ENCODE assay signal across 8 mouse cellular contexts in the genomic region with DNA sequence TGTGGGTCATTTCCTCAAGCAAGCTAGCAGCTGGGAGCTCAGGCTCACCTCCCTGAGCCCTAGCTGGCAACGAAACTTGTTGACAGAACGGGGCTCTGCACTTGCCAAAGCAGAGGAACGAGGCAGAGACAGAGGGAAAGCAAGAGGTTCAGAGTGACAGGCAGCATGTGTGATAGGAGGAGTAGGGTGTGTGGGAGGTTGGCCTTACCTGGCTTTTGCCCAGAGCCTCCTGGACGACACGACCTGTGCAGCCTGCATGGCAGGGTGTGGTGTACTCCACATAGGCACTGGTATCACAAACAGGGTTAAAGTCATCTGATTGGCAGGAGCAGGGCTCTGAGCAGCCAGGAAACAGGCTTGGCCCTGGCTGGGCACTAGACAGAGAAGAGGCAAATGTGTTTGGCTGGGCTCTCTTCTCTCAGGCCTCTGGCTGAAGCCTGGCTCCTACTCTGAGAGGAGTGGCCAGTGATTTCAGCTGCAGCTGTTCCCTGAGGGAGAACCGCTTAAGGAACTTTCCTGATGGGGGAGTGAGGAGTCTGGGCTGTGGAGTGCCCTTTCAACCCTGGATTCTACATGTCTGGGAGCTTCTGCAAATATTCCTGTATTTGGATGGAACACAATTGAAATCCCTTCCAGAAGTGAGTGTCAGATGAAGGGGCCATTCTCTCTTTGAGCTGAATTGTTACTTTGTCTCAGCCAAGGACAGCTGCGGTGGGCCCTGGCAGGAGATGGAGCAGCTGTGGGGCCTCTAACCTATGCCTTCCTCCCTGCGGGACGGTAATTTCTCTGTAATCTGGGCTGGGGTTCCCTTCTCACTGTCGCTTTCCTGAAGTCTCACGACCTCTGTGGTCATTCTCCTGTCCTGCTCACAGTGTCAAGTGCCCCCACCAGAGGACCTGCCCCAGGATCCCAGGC. TPM values are rescaled to one million over a fixed set of nuclear protein-coding genes. Genes with fewer than 3 reads are reported as not detected.
DNase-seq lines count a peak whose midpoint lies in the region; ATAC-seq and TF ChIP-seq lines count a peak whose summit lies in the region.

No protein-coding gene starts in this region.

- TF ChIP-seq CTCF in kidney, postnatal 0 days (IDR thresholded peaks at IDR 0.05; ENCODE audit: low read depth), result no peak

- no peak overlapping the region for H3K4me3 ChIP-seq in kidney, postnatal 0 days (replicated peaks; ENCODE audit: low read depth, low read length)
- H3K4me3 ChIP-seq in kidney, embryonic 14.5 days (ENCODE audit: low read length), result no peak overlapping the region

- H3K4me2 ChIP-seq in kidney, postnatal 0 days (ENCODE audit: low read length), result no peak overlapping the region
- no peak overlapping the region for H3K4me2 ChIP-seq in kidney, embryonic 14.5 days (replicated peaks; ENCODE audit: low read depth, low read length)

- no peaks in the 10 kb centered on the region for H3K9me3 ChIP-seq in kidney, postnatal 0 days (replicated peaks; ENCODE audit: low read length)
- no peaks in the 10 kb centered on the region for H3K9me3 ChIP-seq in kidney, embryonic 14.5 days (ENCODE audit: control insufficient read depth, low read length)

- H3K27me3 ChIP-seq in kidney, postnatal 0 days (ENCODE audit: insufficient read depth, low read length), result no peaks in the 10 kb centered on the region
- no peaks in the 10 kb centered on the region for H3K27me3 ChIP-seq in kidney, embryonic 14.5 days (ENCODE audit: control insufficient read depth, insufficient read depth, low read length)

- intact Hi-C loops in left cerebral cortex, postnatal 10 days (cut with DNase I), result no loop called here

- H3K27ac ChIP-seq in kidney, postnatal 0 days, result no peak overlapping the region
- no peak overlapping the region for H3K27ac ChIP-seq in kidney, embryonic 14.5 days (ENCODE audit: low read depth, low read length)

- 27% methylated on average over 11 of the region's 11 CpGs for WGBS in kidney, postnatal 0 days
- WGBS in kidney, embryonic 14.5 days, result 30% methylated on average over 11 of the region's 11 CpGs

- peak; percentile 78 for DNase-seq in kidney, postnatal 0 days (ENCODE audit: low spot score)
- peak; percentile 80 for DNase-seq in cerebellum, adult 8-10 months
- DNase-seq in heart, adult 8-10 months (ENCODE audit: low spot score), result peak; percentile 87
- peak; percentile 46 to 55 for DNase-seq in layer of hippocampus, postnatal 36 days
- peak; percentile 63 for DNase-seq in ovary, postnatal 14 days (ENCODE audit: low spot score)
- no peak for DNase-seq in left cerebral cortex, postnatal 10 days (ENCODE audit: extremely low spot score in 1 of 2, low spot score in 2 of 2)

- H3K9ac ChIP-seq in kidney, postnatal 0 days (ENCODE audit: low read depth, low read length), result no peak overlapping the region
- H3K9ac ChIP-seq in kidney, embryonic 14.5 days (ENCODE audit: low read depth, low read length), result no peak overlapping the region

- no peaks in the 10 kb centered on the region for H3K4me1 ChIP-seq in kidney, postnatal 0 days (replicated peaks; ENCODE audit: insufficient read depth, low read length)
- 0 out of 2 replicates have a peak, but pooled peaks cover 12% of the 10 kb centered on the region for H3K4me1 ChIP-seq in kidney, embryonic 14.5 days (ENCODE audit: control insufficient read depth, insufficient read depth, low read length)

- ATAC-seq in kidney, postnatal 0 days (replicated peaks; ENCODE audit: low FRiP score, low read depth), result no peak
- ATAC-seq in kidney, embryonic 14.5 days (ENCODE audit: low FRiP score, low TSS enrichment), result no peak
- no peak for ATAC-seq in megakaryocyte progenitor cell, adult 5-6 weeks (replicated peaks; ENCODE audit: poor library complexity)

- no peaks in the 10 kb centered on the region for H3K36me3 ChIP-seq in kidney, postnatal 0 days (ENCODE audit: insufficient read depth, low read length)
- no peaks in the 10 kb centered on the region for H3K36me3 ChIP-seq in kidney, embryonic 14.5 days (ENCODE audit: control insufficient read depth, insufficient read depth, low read length)

RNA-seq across cellular contexts. Expression of gene Tpbgl, which starts 37.9 kb away (rescaled TPM):
- 0.51 and 0.63 TPM in 2 replicates for polyA plus RNA-seq in kidney, postnatal 0 days (2015; fragmentation: Nextera tagmentation; extraction: Ambion mirVana)
- polyA plus RNA-seq in kidney, embryonic 14.5 days (2014; fragmentation: Nextera tagmentation; extraction: Ambion mirVana), result 0.50 and 0.83 TPM in 2 replicates
- total RNA-seq in heart, adult 8-10 months (2022), result 1 to 10 TPM; 2.8 to 3.4 (median 3.1) TPM
- total RNA-seq in layer of hippocampus, postnatal 36 days (2021), result 1 to 10 TPM; 5.3 to 6.0 TPM
- total RNA-seq in megakaryocyte progenitor cell, adult 5-6 weeks (2015), result 0.07 TPM in 1 of 2 replicates, not detected in the other
- total RNA-seq in megakaryocyte progenitor cell, adult 5-6 weeks (2017), result not detected in 2 replicates
- total RNA-seq in left cerebral cortex, postnatal 10 days (2021), result 1 to 10 TPM; 3.3 TPM

RNA-seq across cellular contexts. Expression of gene Slco2b1, which starts 46.3 kb away (rescaled TPM):
- polyA plus RNA-seq in kidney, postnatal 0 days (2015; fragmentation: Nextera tagmentation; extraction: Ambion mirVana), result 4.0 and 4.3 TPM in 2 replicates
- 0.90 and 1.2 TPM in 2 replicates for polyA plus RNA-seq in kidney, embryonic 14.5 days (2014; fragmentation: Nextera tagmentation; extraction: Ambion mirVana)
- total RNA-seq in heart, adult 8-10 months (2022), result 1 to 10 TPM; 8.3 to 9.1 (median 8.9) TPM
- total RNA-seq in layer of hippocampus, postnatal 36 days (2021), result 10 to 100 TPM; 10.4 to 13.7 TPM
- total RNA-seq in megakaryocyte progenitor cell, adult 5-6 weeks (2015), result 0.07 and 0.10 TPM in 2 replicates
- 0.10 and 0.12 TPM in 2 replicates for total RNA-seq in megakaryocyte progenitor cell, adult 5-6 weeks (2017)
- 10 to 100 TPM; 15.4 to 15.8 TPM for total RNA-seq in left cerebral cortex, postnatal 10 days (2021)

Comparison
In these comparisons a context has a peak if more than half of its experiments do, and no peak if none do; other contexts are left out.
1. DNase-seq: peak in kidney, postnatal 0 days (single experiment), cerebellum, adult 8-10 months (single experiment), heart, adult 8-10 months (single experiment), layer of hippocampus, postnatal 36 days (2 of 2) and ovary, postnatal 14 days (single experiment); none in left cerebral cortex, postnatal 10 days (0 of 2).
2. RNA of gene Slco2b1, which starts 46.3 kb away (total RNA-seq): 15.4 to 15.8 TPM in left cerebral cortex, postnatal 10 days, 10.4 to 13.7 TPM in layer of hippocampus, postnatal 36 days and 8.3 to 9.1 TPM in heart, adult 8-10 months; 0.07 to 0.12 TPM in megakaryocyte progenitor cell, adult 5-6 weeks; every median in the first group is over 4 times any median in the second.